Mouse (Mus musculus): ENCODE measurements around the gene Klhl29. TPM values are rescaled to one million over a fixed set of nuclear protein-coding genes. Genes with fewer than 3 reads are reported as not detected.

Gene Klhl29
- total and polyA plus RNA-seq, 3 experiments: not detected

GRCm38 (mm10) chr12:5321017-5321416, 54.5 kb downstream of the Klhl29 start (continued):
- TF ChIP-seq EP300 (IDR thresholded peaks at IDR 0.05; ENCODE audit: low read depth in 1 of 2, low read length in 2 of 2) (no peak), TAL1 (IDR thresholded peaks at IDR 0.05; ENCODE audit: low read length) (no peak)

- Histone ChIP-seq H3K79me2 (ENCODE audit: control insufficient read depth, insufficient read depth, low read length, poor library complexity) (no peaks in the 10 kb centered on the region), H3K4me3 (ENCODE audit: control insufficient read depth in 1 of 2, insufficient read depth in 1 of 2, low read depth in 2 of 2, low read length in 2 of 2) (no peak overlapping the region), H3K27ac (ENCODE audit: control insufficient read depth, low read depth, low read length) (no peak overlapping the region), H3K4me1 (ENCODE audit: control insufficient read depth in 1 of 2, insufficient read depth in 2 of 2, low read length in 2 of 2) (no peaks in the 10 kb centered on the region), H3K36me3 (ENCODE audit: control insufficient read depth in 1 of 2, insufficient read depth in 2 of 2, low read length in 2 of 2) (no peaks in the 10 kb centered on the region), H3K9me3 (replicated peaks; ENCODE audit: insufficient read depth, low read length) (no peaks in the 10 kb centered on the region), H3K9ac (ENCODE audit: control insufficient read depth, low read depth, low read length, poor library complexity, severe bottlenecking) (no peak overlapping the region), H3K27me3 (ENCODE audit: control insufficient read depth in 1 of 2, insufficient read depth in 2 of 2, low read length in 2 of 2) (no peaks in the 10 kb centered on the region)
- DNase-seq (ENCODE audit: low read depth, low spot score): no peak
- TF ChIP-seq ZKSCAN1 (IDR thresholded peaks at IDR 0.05; ENCODE audit: low read depth, low read length) (no peak), MAFK (IDR thresholded peaks at IDR 0.05; ENCODE audit: borderline replicate concordance, low read depth, low read length) (no peak), CHD1 (IDR thresholded peaks at IDR 0.05; ENCODE audit: low read depth, low read length) (no peak), NRF1 (IDR thresholded peaks at IDR 0.05; ENCODE audit: insufficient read depth, low read depth, low read length, poor library complexity, severe bottlenecking) (no peak), SIN3A (IDR thresholded peaks at IDR 0.05; ENCODE audit: low read length) (no peak), ZC3H11A (IDR thresholded peaks at IDR 0.05; ENCODE audit: low read depth, low read length) (no peak), MYB (IDR thresholded peaks at IDR 0.05; ENCODE audit: low read depth, low read length) (no peak)
These were observed 56.0 kb downstream of the Klhl29 start for GRCm38 (mm10) chr12:5319359-5319973.

GRCm38 (mm10) chr12:5316029-5316567, 59.4 kb downstream of the Klhl29 start:
- no peak overlapping the region for H3K27ac ChIP-seq (ENCODE audit: control insufficient read depth, low read depth, low read length)
- no peak overlapping the region for H3K4me3 ChIP-seq (ENCODE audit: control insufficient read depth in 1 of 2, insufficient read depth in 1 of 2, low read depth in 2 of 2, low read length in 2 of 2)
- no peak for TF ChIP-seq POLR2A (IDR thresholded peaks at IDR 0.05; ENCODE audit: control insufficient read depth in 1 of 2, insufficient read depth in 1 of 2, low read depth in 1 of 2, low read length in 2 of 2, poor library complexity in 1 of 2)
- no peak for TF ChIP-seq USF2 (IDR thresholded peaks at IDR 0.05; ENCODE audit: borderline replicate concordance in 1 of 2, insufficient read depth in 1 of 2, low read depth in 1 of 2, low read length in 2 of 2)
- no peak overlapping the region for H3K9ac ChIP-seq (ENCODE audit: control insufficient read depth, low read depth, low read length, poor library complexity, severe bottlenecking)
- H3K27me3 ChIP-seq (ENCODE audit: control insufficient read depth in 1 of 2, insufficient read depth in 2 of 2, low read length in 2 of 2): no peaks in the 10 kb centered on the region
- no peaks in the 10 kb centered on the region for H3K36me3 ChIP-seq (ENCODE audit: control insufficient read depth in 1 of 2, insufficient read depth in 2 of 2, low read length in 2 of 2)
- no peak for DNase-seq (ENCODE audit: low read depth, low spot score)
- H3K9me3 ChIP-seq (replicated peaks; ENCODE audit: insufficient read depth, low read length): no peaks in the 10 kb centered on the region
- no peaks in the 10 kb centered on the region for H3K4me1 ChIP-seq (ENCODE audit: control insufficient read depth in 1 of 2, insufficient read depth in 2 of 2, low read length in 2 of 2)
- H3K79me2 ChIP-seq (ENCODE audit: control insufficient read depth, insufficient read depth, low read length, poor library complexity): no peaks in the 10 kb centered on the region

- no peaks in the 10 kb centered on the region for H3K36me3 ChIP-seq (ENCODE audit: control insufficient read depth in 1 of 2, insufficient read depth in 2 of 2, low read length in 2 of 2)
- no peak overlapping the region for H3K27ac ChIP-seq (ENCODE audit: control insufficient read depth, low read depth, low read length)
- H3K9ac ChIP-seq (ENCODE audit: control insufficient read depth, low read depth, low read length, poor library complexity, severe bottlenecking): no peak overlapping the region
- no peaks in the 10 kb centered on the region for H3K79me2 ChIP-seq (ENCODE audit: control insufficient read depth, insufficient read depth, low read length, poor library complexity)
- H3K9me3 ChIP-seq (replicated peaks; ENCODE audit: insufficient read depth, low read length): no peaks in the 10 kb centered on the region
- no peak overlapping the region for H3K4me3 ChIP-seq (ENCODE audit: control insufficient read depth in 1 of 2, insufficient read depth in 1 of 2, low read depth in 2 of 2, low read length in 2 of 2)
- H3K4me1 ChIP-seq (ENCODE audit: control insufficient read depth in 1 of 2, insufficient read depth in 2 of 2, low read length in 2 of 2): no peaks in the 10 kb centered on the region
- no peaks in the 10 kb centered on the region for H3K27me3 ChIP-seq (ENCODE audit: control insufficient read depth in 1 of 2, insufficient read depth in 2 of 2, low read length in 2 of 2)
- DNase-seq (ENCODE audit: low read depth, low spot score): no peak
- TF ChIP-seq ETS1 (IDR thresholded peaks at IDR 0.05; ENCODE audit: low read depth, low read length) (no peak), MEF2A (IDR thresholded peaks at IDR 0.05; ENCODE audit: extremely low read depth, insufficient replicate concordance, low read depth, low read length, poor library complexity, severe bottlenecking) (no peak), MAZ (IDR thresholded peaks at IDR 0.05; ENCODE audit: low read depth, low read length) (no peak), ZC3H11A (IDR thresholded peaks at IDR 0.05; ENCODE audit: low read depth, low read length) (no peak), CTCF (IDR thresholded peaks at IDR 0.05 in 2 of 3, conservative IDR thresholded peaks at IDR 0.05 in 1 of 3; ENCODE audit: control insufficient read depth in 1 of 3, insufficient read depth in 1 of 3, low read depth in 2 of 3, low read length in 3 of 3, poor library complexity in 1 of 3, severe bottlenecking in 1 of 3) (no peak), RCOR1 (IDR thresholded peaks at IDR 0.05; ENCODE audit: low read depth, low read length) (no peak), HCFC1 (IDR thresholded peaks at IDR 0.05; ENCODE audit: low read depth, low read length) (no peak), EP300 (IDR thresholded peaks at IDR 0.05; ENCODE audit: low read depth in 1 of 2, low read length in 2 of 2) (no peak), MYC (IDR thresholded peaks at IDR 0.05; ENCODE audit: low read depth, low read length) (no peak), TBP (IDR thresholded peaks at IDR 0.05; ENCODE audit: low read depth, low read length) (no peak), ZNF384 (IDR thresholded peaks at IDR 0.05; ENCODE audit: low read depth, low read length) (no peak), SIN3A (IDR thresholded peaks at IDR 0.05; ENCODE audit: low read length) (no peak), TCF12 (IDR thresholded peaks at IDR 0.05; ENCODE audit: low read depth, low read length) (no peak), ZMIZ1 (IDR thresholded peaks at IDR 0.05; ENCODE audit: low read depth, low read length) (no peak)
These were observed 67.6 kb downstream of the Klhl29 start for GRCm38 (mm10) chr12:5307923-5308322.
